Mouse (Mus musculus) heart, embryonic 16.5 days (tissue): ENCODE results near the gene Vti1a. TPM values are rescaled to one million over a fixed set of nuclear protein-coding genes. Genes with fewer than 3 reads are reported as not detected.

Experiments
- ATAC-seq: fragments of 200-750 bp; cut with Nextera tagmentation; replicated peaks from 2 replicates; pipeline ENCODE4 v1.8.0; 2017; ENCODE audit warnings: moderate number of reproducible peaks; ENCODE audit not compliant: insufficient read depth, low FRiP score; ENCODE audit errors: extremely low read depth
- H3K27ac ChIP-seq: fragments of 300-500 bp; sonication (generic); 2 replicates; pipeline ENCODE4 v1.5.1; 2014; ENCODE audit warnings: mild to moderate bottlenecking, low read length, control low read depth, moderate library complexity
- H3K27me3 ChIP-seq: fragments of 300-500 bp; sonication (generic); 2 replicates; pipeline ENCODE4 v1.6.1; 2014; ENCODE audit warnings: low read length, mixed read lengths; ENCODE audit not compliant: control insufficient read depth, insufficient read depth
- H3K36me3 ChIP-seq: fragments of 300-500 bp; sonication (generic); 2 replicates; pipeline ENCODE4 v1.6.1; 2014; ENCODE audit not compliant: control insufficient read depth, insufficient read depth
- H3K4me1 ChIP-seq: fragments of 300-500 bp; sonication (generic); 2 replicates; pipeline ENCODE4 v1.6.1; 2014; ENCODE audit warnings: low read length, mixed read lengths; ENCODE audit not compliant: control insufficient read depth, insufficient read depth
- H3K4me2 ChIP-seq: fragments of 300-500 bp; sonication (generic); 2 replicates; pipeline ENCODE4 v1.6.1; 2014; ENCODE audit warnings: low read depth, mild to moderate bottlenecking, control low read depth, low read length
- H3K4me3 ChIP-seq: fragments of 300-500 bp; sonication (generic); 2 replicates; pipeline ENCODE4 v1.5.1; 2014; ENCODE audit warnings: mild to moderate bottlenecking, control low read depth, low read length
- H3K9ac ChIP-seq: fragments of 300-500 bp; sonication (generic); 2 replicates; pipeline ENCODE4 v1.6.1; 2014; ENCODE audit warnings: low read length, control low read depth
- H3K9me3 ChIP-seq: fragments of 300-500 bp; sonication (generic); replicated peaks from 2 replicates; pipeline ENCODE4 v1.6.1; 2016; ENCODE audit warnings: low read length; ENCODE audit not compliant: control insufficient read depth
- WGBS: fragments of 180-500 bp; shearing (Covaris S2); extraction: QIAGEN DNeasy Blood & Tissue Kit; methylation state at CpG from one replicate; pipeline ENCODE4 v1.1.7; 2014; 5-methylcytosine and 5-hydroxymethylcytosine counted together
- polyA plus RNA-seq: library from polyadenylated mRNA; unstranded; fragments of >200 nt; fragmentation: Nextera tagmentation; extraction: Ambion mirVana; gene quantifications from 2 replicates; pipeline ENCODE4 v1.2.1, GENCODE M21; 2015

Vti1a gene
- polyA plus RNA-seq, 1 experiment from 2014 or later = 17.6 TPM

GRCm38 (mm10) chr19:55286034-55286433 is 30.1 kb upstream of the Vti1a start:
- no peak for ATAC-seq
- Histone ChIP-seq H3K27ac (no peak overlapping the region), H3K27me3 (no peaks in the 10 kb centered on the region), H3K4me2 (no peak overlapping the region), H3K4me1 (no peaks in the 10 kb centered on the region), H3K36me3 (peaks cover 38% of the 10 kb centered on the region), H3K4me3 (no peak overlapping the region), H3K9ac (no peak overlapping the region), H3K9me3 (no peaks in the 10 kb centered on the region)
- 90% methylated on average over 4 of the region's 4 CpGs for WGBS

DNA sequence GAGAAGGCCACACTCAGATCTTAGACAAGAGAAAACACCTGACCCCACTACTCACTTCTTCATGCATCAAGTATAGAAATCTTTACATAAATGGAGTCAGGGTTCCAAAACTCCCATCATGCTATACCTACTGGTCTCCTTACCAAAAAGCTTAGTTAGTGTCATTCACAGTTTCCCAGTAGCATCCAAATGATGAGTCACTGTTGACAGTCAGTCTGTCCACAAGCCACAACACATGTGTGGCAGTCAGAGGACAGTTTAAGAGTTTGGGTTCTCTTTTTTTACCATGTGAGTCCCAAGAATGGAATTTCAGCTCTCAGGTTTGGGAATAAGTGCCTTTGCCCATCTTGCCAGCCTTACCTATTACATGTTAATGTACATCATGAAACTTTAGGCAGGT is 27.1 kb upstream of the Vti1a start:
- H3K4me1 ChIP-seq = no peaks in the 10 kb centered on the region
- H3K4me2 ChIP-seq = no peak overlapping the region
- H3K4me3 ChIP-seq = no peak overlapping the region
- H3K9me3 ChIP-seq = no peaks in the 10 kb centered on the region
- H3K9ac ChIP-seq = no peak overlapping the region
- no peaks in the 10 kb centered on the region for H3K27me3 ChIP-seq
- ATAC-seq = no peak
- H3K27ac ChIP-seq = no peak overlapping the region
- H3K36me3 ChIP-seq = peaks cover 31% of the 10 kb centered on the region

- no peak overlapping the region for H3K4me2 ChIP-seq
- peaks cover 28% of the 10 kb centered on the region for H3K36me3 ChIP-seq
- ATAC-seq = no peak
- no peak overlapping the region for H3K27ac ChIP-seq
- 85% methylated on average over 2 of the region's 2 CpGs for WGBS
- H3K27me3 ChIP-seq = no peaks in the 10 kb centered on the region
- H3K9ac ChIP-seq = no peak overlapping the region
- no peaks in the 10 kb centered on the region for H3K9me3 ChIP-seq
- no peaks in the 10 kb centered on the region for H3K4me1 ChIP-seq
- H3K4me3 ChIP-seq = no peak overlapping the region
Measured at GRCm38 (mm10) chr19:55290621-55291270, 25.3 kb upstream of the Vti1a start.

- H3K4me3 ChIP-seq = no peak overlapping the region
- no peaks in the 10 kb centered on the region for H3K4me1 ChIP-seq
- H3K9me3 ChIP-seq = no peaks in the 10 kb centered on the region
- H3K9ac ChIP-seq = no peak overlapping the region
- no peaks in the 10 kb centered on the region for H3K27me3 ChIP-seq
- no peak overlapping the region for H3K4me2 ChIP-seq
- 91% methylated on average over 2 of the region's 2 CpGs for WGBS
- H3K27ac ChIP-seq = no peak overlapping the region
- ATAC-seq = no peak
- peaks cover 31% of the 10 kb centered on the region for H3K36me3 ChIP-seq
Measured at GRCm38 (mm10) chr19:55292210-55292850, 23.8 kb upstream of the Vti1a start.

DNA sequence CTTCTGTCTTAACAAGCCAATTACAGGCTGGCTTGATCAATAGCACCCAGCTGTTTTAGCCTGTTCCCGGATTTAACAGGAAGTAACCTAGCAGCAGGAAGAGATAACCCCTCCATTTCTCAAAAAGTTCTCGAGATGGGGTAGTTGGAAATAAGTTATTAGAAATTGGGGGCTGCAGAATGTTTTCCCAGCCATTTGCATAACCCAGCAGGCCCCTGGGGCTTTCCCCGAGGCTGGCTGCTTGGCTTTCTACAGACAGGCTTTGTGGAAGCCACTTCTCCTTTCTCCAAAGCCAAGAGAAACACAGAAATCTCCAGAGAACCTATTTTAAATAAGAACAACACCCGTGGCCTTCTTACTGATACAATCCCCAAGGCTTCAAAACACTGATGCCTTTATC is 22.9 kb upstream of the Vti1a start:
- no peak for ATAC-seq
- H3K4me3 ChIP-seq = no peak overlapping the region
- H3K9ac ChIP-seq = no peak overlapping the region
- no peak overlapping the region for H3K27ac ChIP-seq
- H3K4me2 ChIP-seq = no peak overlapping the region
- no peaks in the 10 kb centered on the region for H3K9me3 ChIP-seq
- WGBS = 27% methylated on average over 4 of the region's 4 CpGs
- H3K4me1 ChIP-seq = no peaks in the 10 kb centered on the region
- peaks cover 30% of the 10 kb centered on the region for H3K36me3 ChIP-seq
- no peaks in the 10 kb centered on the region for H3K27me3 ChIP-seq

GRCm38 (mm10) chr19:55295075-55295474 is 21.0 kb upstream of the Vti1a start:
- Histone ChIP-seq H3K36me3 (peaks cover 26% of the 10 kb centered on the region), H3K27ac (no peak overlapping the region), H3K9me3 (no peaks in the 10 kb centered on the region), H3K27me3 (no peaks in the 10 kb centered on the region), H3K4me2 (no peak overlapping the region), H3K9ac (no peak overlapping the region), H3K4me3 (no peak overlapping the region), H3K4me1 (no peaks in the 10 kb centered on the region)
- 80% methylated on average over 9 of the region's 9 CpGs for WGBS
- no peak for ATAC-seq

DNA sequence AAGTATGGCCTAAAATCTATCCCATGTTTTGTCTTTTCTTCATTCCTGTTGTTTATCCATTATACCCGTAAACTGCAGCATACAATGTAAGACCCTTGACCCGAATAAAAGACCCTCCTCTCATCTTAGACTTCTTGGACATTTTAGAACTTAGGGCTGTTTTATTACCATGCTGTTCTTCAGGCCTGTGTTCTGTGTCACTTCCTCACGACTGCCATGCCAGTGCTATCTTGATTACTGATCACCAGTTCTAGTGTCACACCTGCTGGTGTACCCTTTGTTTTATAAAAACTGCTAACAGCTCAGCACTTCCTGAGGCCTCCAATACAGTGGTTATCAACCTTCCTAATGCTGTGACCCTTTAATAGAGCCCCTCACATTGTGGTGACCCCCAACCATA is 20.5 kb upstream of the Vti1a start:
- Histone ChIP-seq H3K4me2 (no peak overlapping the region), H3K36me3 (peaks cover 23% of the 10 kb centered on the region), H3K4me1 (no peaks in the 10 kb centered on the region), H3K27me3 (no peaks in the 10 kb centered on the region), H3K9ac (no peak overlapping the region), H3K9me3 (no peaks in the 10 kb centered on the region), H3K4me3 (no peak overlapping the region), H3K27ac (no peak overlapping the region)
- WGBS = 78% methylated on average over 3 of the region's 3 CpGs
- no peak for ATAC-seq

- WGBS = 86% methylated on average over 2 of the region's 2 CpGs
- no peak overlapping the region for H3K4me2 ChIP-seq
- no peak overlapping the region for H3K9ac ChIP-seq
- no peak overlapping the region for H3K4me3 ChIP-seq
- no peaks in the 10 kb centered on the region for H3K27me3 ChIP-seq
- peaks cover 25% of the 10 kb centered on the region for H3K36me3 ChIP-seq
- no peaks in the 10 kb centered on the region for H3K4me1 ChIP-seq
- no peak for ATAC-seq
- H3K27ac ChIP-seq = no peak overlapping the region
- H3K9me3 ChIP-seq = no peaks in the 10 kb centered on the region
Measured at GRCm38 (mm10) chr19:55296301-55296700, 19.8 kb upstream of the Vti1a start.

GRCm38 (mm10) chr19:55297489-55297888 is 18.6 kb upstream of the Vti1a start:
- 89% methylated on average over 2 of the region's 2 CpGs for WGBS
- Histone ChIP-seq H3K4me3 (no peak overlapping the region), H3K27ac (no peak overlapping the region), H3K36me3 (peaks cover 31% of the 10 kb centered on the region), H3K4me2 (no peak overlapping the region), H3K9ac (no peak overlapping the region), H3K27me3 (no peaks in the 10 kb centered on the region), H3K9me3 (no peaks in the 10 kb centered on the region), H3K4me1 (no peaks in the 10 kb centered on the region)
- ATAC-seq = no peak
